Mouse (Mus musculus) erythroblast, embryonic 14.5 days (primary cell): ENCODE data around the gene Lsm12. TPM values are rescaled to one million over a fixed set of nuclear protein-coding genes. Genes with fewer than 3 reads are reported as not detected.

Experiments used
- H3K27me3 ChIP-seq: 2 replicates; pipeline ENCODE4 v1.6.1; 2012; ENCODE audit warnings: inconsistent platforms; ENCODE audit not compliant: control insufficient read depth
- H3K36me3 ChIP-seq: 2 replicates; pipeline ENCODE4 v1.6.1; 2012; ENCODE audit warnings: mild to moderate bottlenecking, inconsistent platforms; ENCODE audit not compliant: control insufficient read depth
- H3K4me1 ChIP-seq: 2 replicates; pipeline ENCODE4 v1.6.1; 2012; ENCODE audit warnings: inconsistent platforms; ENCODE audit not compliant: control insufficient read depth
- H3K4me3 ChIP-seq: replicated peaks from 2 replicates; pipeline ENCODE3; 2012; ENCODE audit warnings: moderate library complexity, mild to moderate bottlenecking, inconsistent platforms
- H3K9me3 ChIP-seq: 2 replicates; pipeline ENCODE4 v1.6.1; 2012; ENCODE audit warnings: low read length, inconsistent platforms, mixed read lengths; ENCODE audit not compliant: control insufficient read depth
- GATA1 ChIP-seq: IDR thresholded peaks from 2 replicates; pipeline ENCODE4 v1.6.1; 2012; ENCODE audit warnings: low read length, inconsistent platforms, mixed read lengths
- TAL1 ChIP-seq: IDR thresholded peaks from 3 replicates; pipeline ENCODE4 v1.6.1; 2012; ENCODE audit warnings: low read length, inconsistent platforms, mixed read lengths
- polyA plus RNA-seq: library from polyadenylated mRNA; stranded (reverse); fragments of >175 nt; gene quantifications from 2 replicates; pipeline ENCODE4 v1.2.3, GENCODE M21; 2012

The Lsm12 gene
- polyA plus RNA-seq, 1 experiment = 8.9 TPM

- Histone ChIP-seq H3K9me3 (no peaks in the 10 kb centered on the region), H3K27me3 (no peaks in the 10 kb centered on the region), H3K36me3 (peaks cover 41% of the 10 kb centered on the region), H3K4me3 (no peak overlapping the region), H3K4me1 (peaks cover 33% of the 10 kb centered on the region)
- no peak for TF ChIP-seq GATA1
- TF ChIP-seq TAL1 = no peak
Measured at GRCm38 (mm10) chr11:102193657-102194440, 8.8 kb upstream of the Lsm12 start.

GRCm38 (mm10) chr11:102190848-102191247, 5.8 kb upstream of the Lsm12 start:
- Histone ChIP-seq H3K27me3 (no peaks in the 10 kb centered on the region), H3K36me3 (peaks cover 17% of the 10 kb centered on the region), H3K4me1 (peaks cover 33% of the 10 kb centered on the region), H3K4me3 (no peak overlapping the region), H3K9me3 (no peaks in the 10 kb centered on the region)
- TF ChIP-seq GATA1 (no peak), TAL1 (no peak)

GRCm38 (mm10) chr11:102189461-102190436, 4.7 kb upstream of the Lsm12 start, which contains the start of gene G6pc3:
Gene G6pc3, plus strand, starts transcription at chr11:102189620.
- Histone ChIP-seq H3K4me3 (peak within 1 kb of the TSS; percentile 66), H3K27me3 (no peaks in the 10 kb centered on the region), H3K4me1 (peaks cover 38% of the 10 kb centered on the region), H3K9me3 (no peaks in the 10 kb centered on the region), H3K36me3 (peaks cover 8% of the 10 kb centered on the region)
- TF ChIP-seq TAL1 (no peak), GATA1 (no peak)

GRCm38 (mm10) chr11:102188980-102189379, 3.9 kb upstream of the Lsm12 start:
- Histone ChIP-seq H3K36me3 (peaks cover 6% of the 10 kb centered on the region), H3K9me3 (no peaks in the 10 kb centered on the region), H3K4me3 (peak overlapping the region; percentile 66), H3K27me3 (no peaks in the 10 kb centered on the region), H3K4me1 (peaks cover 44% of the 10 kb centered on the region)
- TF ChIP-seq TAL1 (no peak), GATA1 (no peak)

- peaks cover 21% of the 10 kb centered on the region for H3K36me3 ChIP-seq
- TF ChIP-seq TAL1 = no peak
- no peak for TF ChIP-seq GATA1
- no peaks in the 10 kb centered on the region for H3K27me3 ChIP-seq
- H3K4me3 ChIP-seq = no peak overlapping the region
- peaks cover 58% of the 10 kb centered on the region for H3K4me1 ChIP-seq
- no peaks in the 10 kb centered on the region for H3K9me3 ChIP-seq
Measured at GRCm38 (mm10) chr11:102186235-102186634, 1.1 kb upstream of the Lsm12 start.

GRCm38 (mm10) chr11:102185677-102186076, 581 bp upstream of the Lsm12 start:
- H3K36me3 ChIP-seq = peaks cover 27% of the 10 kb centered on the region
- TF ChIP-seq TAL1 (no peak), GATA1 (no peak)
- H3K4me1 ChIP-seq = peaks cover 53% of the 10 kb centered on the region
- no peaks in the 10 kb centered on the region for H3K9me3 ChIP-seq
- peak overlapping the region; percentile 97 for H3K4me3 ChIP-seq
- H3K27me3 ChIP-seq = no peaks in the 10 kb centered on the region

- H3K4me3 ChIP-seq = peak overlapping the region; percentile 97
- peaks cover 41% of the 10 kb centered on the region for H3K36me3 ChIP-seq
- peaks cover 41% of the 10 kb centered on the region for H3K4me1 ChIP-seq
- H3K9me3 ChIP-seq = no peaks in the 10 kb centered on the region
- TF ChIP-seq GATA1 = no peak
- TF ChIP-seq TAL1 = no peak
- no peaks in the 10 kb centered on the region for H3K27me3 ChIP-seq
Measured at GRCm38 (mm10) chr11:102184253-102184645, 847 bp downstream of the Lsm12 start.

GRCm38 (mm10) chr11:102179836-102180235, 5.3 kb downstream of the Lsm12 start:
- peaks cover 79% of the 10 kb centered on the region for H3K36me3 ChIP-seq
- no peaks in the 10 kb centered on the region for H3K27me3 ChIP-seq
- no peaks in the 10 kb centered on the region for H3K9me3 ChIP-seq
- H3K4me3 ChIP-seq = no peak overlapping the region
- no peak for TF ChIP-seq GATA1
- TF ChIP-seq TAL1 = no peak
- H3K4me1 ChIP-seq = peaks cover 25% of the 10 kb centered on the region

GRCm38 (mm10) chr11:102168689-102169088, 16.4 kb downstream of the Lsm12 start:
- TF ChIP-seq GATA1 = no peak
- TF ChIP-seq TAL1 = no peak
- Histone ChIP-seq H3K9me3 (no peaks in the 10 kb centered on the region), H3K4me1 (peaks cover 14% of the 10 kb centered on the region), H3K27me3 (no peaks in the 10 kb centered on the region), H3K36me3 (peaks cover 87% of the 10 kb centered on the region), H3K4me3 (no peak overlapping the region)
